Mouse (Mus musculus) myocyte (in vitro differentiated cells): ENCODE data around the gene Gm9887. TPM values are rescaled to one million over a fixed set of nuclear protein-coding genes. Genes with fewer than 3 reads are reported as not detected.

Experiments
- H3K27me3 ChIP-seq: one replicate; pipeline ENCODE4 v1.6.1; 2011; ENCODE audit not compliant: control insufficient read depth, insufficient read depth, insufficient read length
- H3K36me3 ChIP-seq: one replicate; pipeline ENCODE4 v1.6.1; 2011; ENCODE audit not compliant: control insufficient read depth, insufficient read depth
- H3K4me2 ChIP-seq: one replicate; pipeline ENCODE4 v1.6.1; 2011; ENCODE audit warnings: low read depth, control low read depth
- H3K4me3 ChIP-seq: one replicate; pipeline ENCODE4 v1.5.1; 2011; ENCODE audit warnings: mild to moderate bottlenecking, control low read depth, moderate library complexity
- H3K79me2 ChIP-seq: one replicate; pipeline ENCODE4 v1.6.1; 2011; ENCODE audit not compliant: control insufficient read depth, insufficient read depth
- H3ac ChIP-seq: one replicate; pipeline ENCODE4 v1.6.1; 2011; ENCODE audit not compliant: control insufficient read depth, insufficient read length
- CEBPB ChIP-seq: IDR thresholded peaks from 2 replicates; pipeline ENCODE4 v1.6.1; 2011; ENCODE audit warnings: mild to moderate bottlenecking, moderate library complexity; ENCODE audit not compliant: poor library complexity, insufficient read depth, severe bottlenecking
- E2F4 ChIP-seq: IDR thresholded peaks from one replicate; pipeline ENCODE4 v1.6.1; 2011; ENCODE audit warnings: mild to moderate bottlenecking, control low read depth, moderate library complexity; ENCODE audit not compliant: insufficient read depth
- MAX ChIP-seq: IDR thresholded peaks from one replicate; pipeline ENCODE4 v1.6.1; 2011; ENCODE audit warnings: low read depth, mild to moderate bottlenecking, control low read depth
- MYOD1 ChIP-seq, 3 experiments: IDR thresholded peaks; one replicate each; pipeline ENCODE4 v1.6.1; 2011; ENCODE audit warnings: control low read depth in 2 of 3, low read depth in 2 of 3, mild to moderate bottlenecking in 2 of 3, moderate library complexity in 1 of 3; ENCODE audit not compliant: insufficient read length in 2 of 3, control insufficient read depth in 1 of 3
- MYOG ChIP-seq, 3 experiments: IDR thresholded peaks; one replicate each; pipeline ENCODE4 v1.6.1; 2011; ENCODE audit warnings: control low read depth in 2 of 3, low read depth in 2 of 3, mild to moderate bottlenecking in 2 of 3; ENCODE audit not compliant: insufficient read length in 2 of 3, control insufficient read depth in 1 of 3, insufficient read depth in 1 of 3
- POLR2A ChIP-seq: IDR thresholded peaks from one replicate; pipeline ENCODE4 v1.6.1; 2011; ENCODE audit warnings: low read depth, mild to moderate bottlenecking, control low read depth, moderate library complexity; ENCODE audit not compliant: insufficient read length
- POLR2AphosphoS2 ChIP-seq: IDR thresholded peaks from one replicate; pipeline ENCODE4 v1.6.1; 2011; ENCODE audit warnings: low read depth, control low read depth; ENCODE audit not compliant: insufficient read length
- REST ChIP-seq: IDR thresholded peaks from one replicate; pipeline ENCODE4 v1.6.1; 2011; ENCODE audit warnings: mild to moderate bottlenecking, control low read depth, moderate library complexity; ENCODE audit not compliant: insufficient read depth, insufficient read length
- SRF ChIP-seq: IDR thresholded peaks from one replicate; pipeline ENCODE4 v1.6.1; 2011; ENCODE audit warnings: low read depth; ENCODE audit not compliant: control insufficient read depth, insufficient read length
- TCF12 ChIP-seq: IDR thresholded peaks from one replicate; pipeline ENCODE4 v1.6.1; 2011; ENCODE audit warnings: mild to moderate bottlenecking, control low read depth; ENCODE audit not compliant: poor library complexity, insufficient read depth, severe bottlenecking
- TCF3 ChIP-seq: IDR thresholded peaks from one replicate; pipeline ENCODE4 v1.6.1; 2011; ENCODE audit warnings: low read depth, control low read depth; ENCODE audit not compliant: insufficient read length
- USF1 ChIP-seq: IDR thresholded peaks from one replicate; pipeline ENCODE4 v1.6.1; 2011; ENCODE audit warnings: low read depth, mild to moderate bottlenecking, control low read depth, moderate library complexity
- polyA plus RNA-seq: library from polyadenylated mRNA; unstranded; fragments of >200 nt; fragmentation: generic; extraction: Trizol; gene quantifications from one replicate; pipeline ENCODE4 v1.2.1, GENCODE M21; 2012; ENCODE audit warnings: missing spikeins

Gene Gm9887
- polyA plus RNA-seq, 1 experiment, result 2.4 TPM

GRCm38 (mm10) chr12:69332147-69332546 lies 40.1 kb downstream of the Gm9887 start:
- no peak overlapping the region for H3K4me2 ChIP-seq
- no peak overlapping the region for H3ac ChIP-seq
- TF ChIP-seq REST (no peak), MYOG (IDR thresholded peaks at IDR 0.05; ENCODE audit: control insufficient read depth in 1 of 3, insufficient read depth in 1 of 3, insufficient read length in 2 of 3, low read depth in 2 of 3) (no peak), POLR2A (no peak), SRF (no peak), E2F4 (no peak), TCF12 (no peak), USF1 (no peak), POLR2AphosphoS2 (no peak), MYOD1 (IDR thresholded peaks at IDR 0.05; ENCODE audit: control insufficient read depth in 1 of 3, insufficient read length in 2 of 3, low read depth in 2 of 3) (no peak), MAX (no peak), CEBPB (no peak), TCF3 (no peak)
- H3K4me3 ChIP-seq, result no peak overlapping the region
- H3K79me2 ChIP-seq, result no peaks in the 10 kb centered on the region
- H3K27me3 ChIP-seq, result no peaks in the 10 kb centered on the region
- H3K36me3 ChIP-seq, result peaks cover 53% of the 10 kb centered on the region

- H3ac ChIP-seq, result no peak overlapping the region
- H3K79me2 ChIP-seq, result no peaks in the 10 kb centered on the region
- no peaks in the 10 kb centered on the region for H3K27me3 ChIP-seq
- peaks cover 44% of the 10 kb centered on the region for H3K36me3 ChIP-seq
- no peak overlapping the region for H3K4me2 ChIP-seq
- no peak for TF ChIP-seq CEBPB
- no peak for TF ChIP-seq MAX
- TF ChIP-seq E2F4, result no peak
- no peak for TF ChIP-seq SRF
- TF ChIP-seq TCF12, result no peak
- TF ChIP-seq POLR2AphosphoS2, result no peak
- TF ChIP-seq MYOD1 (IDR thresholded peaks at IDR 0.05; ENCODE audit: control insufficient read depth in 1 of 3, insufficient read length in 2 of 3, low read depth in 2 of 3), result no peak
- no peak for TF ChIP-seq USF1
- TF ChIP-seq MYOG (IDR thresholded peaks at IDR 0.05; ENCODE audit: control insufficient read depth in 1 of 3, insufficient read depth in 1 of 3, insufficient read length in 2 of 3, low read depth in 2 of 3), result no peak
- TF ChIP-seq TCF3, result no peak
- no peak for TF ChIP-seq POLR2A
- no peak for TF ChIP-seq REST
- no peak overlapping the region for H3K4me3 ChIP-seq
Observed at GRCm38 (mm10) chr12:69331187-69331586, 41.1 kb downstream of the Gm9887 start.

Other genes with a start within 250 kb of the Gm9887 start
- 6,498 TPM for gene Rps29, start 213.3 kb downstream of the Gm9887 start, polyA plus RNA-seq
- 5.1 TPM for gene Lrr1, start 203.6 kb downstream of the Gm9887 start, polyA plus RNA-seq
- 880 TPM for gene Rpl36al, start 188.4 kb downstream of the Gm9887 start, polyA plus RNA-seq
- gene Mgat2, start 188.3 kb downstream of the Gm9887 start, polyA plus RNA-seq, result 20.7 TPM
- 2.6 TPM for gene Gm49383, start 175.4 kb downstream of the Gm9887 start, polyA plus RNA-seq
- 2.6 TPM for gene Dnaaf2, start 174.0 kb downstream of the Gm9887 start, polyA plus RNA-seq
- 2.6 TPM for gene Gm49384, start 168.2 kb downstream of the Gm9887 start, polyA plus RNA-seq
- 4.2 TPM for gene Pole2, start 144.3 kb downstream of the Gm9887 start, polyA plus RNA-seq
- gene Klhdc1, start 131.3 kb downstream of the Gm9887 start, polyA plus RNA-seq, result 8.1 TPM
- gene Klhdc2, start 75.8 kb downstream of the Gm9887 start, polyA plus RNA-seq, result 59.9 TPM
- gene Nemf, start 15.3 kb downstream of the Gm9887 start, polyA plus RNA-seq, result 6.8 TPM
- gene Arf6, start 308 bp downstream of the Gm9887 start, polyA plus RNA-seq, result 71.4 TPM
- 14.6 TPM for gene Vcpkmt, start 210.6 kb upstream of the Gm9887 start, polyA plus RNA-seq